ENCODE assay signal across 24 mouse cellular contexts in the genomic region with DNA sequence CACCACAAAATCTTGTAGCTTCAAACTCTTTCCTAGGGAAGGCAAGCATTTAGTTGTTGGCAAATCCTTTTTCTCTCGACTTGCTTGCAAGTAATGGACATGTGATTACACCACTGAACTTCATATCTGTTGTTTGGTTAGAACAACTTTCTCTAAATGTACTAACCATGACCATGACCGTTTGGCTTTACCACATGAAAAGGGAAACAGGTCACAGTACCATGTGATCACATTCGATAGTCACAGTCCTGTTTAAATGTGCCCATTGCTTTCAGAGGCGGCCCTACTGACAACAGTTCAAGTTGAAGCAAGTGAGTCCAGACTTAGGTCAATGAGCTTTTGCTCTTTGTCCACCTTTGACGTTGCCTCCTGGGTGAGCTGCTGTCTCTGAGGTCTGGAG.
"Had no signal": no experiment of that assay in that cellular context is flagged by ENCODE, and none has a peak within 500 bp of the region (broad histone marks: within the 10 kb centered on the region; RNA-seq: fewer than 3 reads in every experiment).

No protein-coding gene starts in this region.

- H3K27ac ChIP-seq: gastrocnemius, adult 2 months; heart, embryonic 10.5 days; hindbrain, embryonic 10.5 days; hindbrain, embryonic 12.5 days; hindbrain, embryonic 14.5 days; intestine, embryonic 15.5 days; layer of hippocampus, adult 2 months; left cerebral cortex, adult 2 months; limb, embryonic 10.5 days; limb, embryonic 12.5 days; liver, embryonic 12.5 days had no signal

- H3K4me2 ChIP-seq: heart, embryonic 12.5 days; hindbrain, embryonic 12.5 days; hindbrain, embryonic 14.5 days; intestine, embryonic 15.5 days; limb, embryonic 12.5 days; liver, embryonic 12.5 days had no signal

- H3K9me3 ChIP-seq: heart, embryonic 10.5 days; heart, embryonic 12.5 days; hindbrain, embryonic 10.5 days; hindbrain, embryonic 12.5 days; intestine, embryonic 15.5 days; limb, embryonic 10.5 days; limb, embryonic 12.5 days; liver, embryonic 12.5 days had no signal

- H3K4me3 ChIP-seq: gastrocnemius, adult 2 months; heart, embryonic 10.5 days; heart, embryonic 12.5 days; hindbrain, embryonic 10.5 days; hindbrain, embryonic 12.5 days; intestine, embryonic 15.5 days; layer of hippocampus, adult 2 months; left cerebral cortex, adult 2 months; limb, embryonic 10.5 days; limb, embryonic 12.5 days; liver, embryonic 12.5 days had no signal

- H3K9ac ChIP-seq: heart, embryonic 12.5 days; hindbrain, embryonic 12.5 days; hindbrain, embryonic 14.5 days; intestine, embryonic 15.5 days; limb, embryonic 12.5 days; liver, embryonic 12.5 days had no signal

- H3K4me1 ChIP-seq: heart, embryonic 10.5 days; heart, embryonic 12.5 days; hindbrain, embryonic 10.5 days; hindbrain, embryonic 12.5 days; intestine, embryonic 15.5 days; limb, embryonic 10.5 days; limb, embryonic 12.5 days; liver, embryonic 12.5 days had no signal

- DNase-seq: gastrocnemius, adult 2 months; gastrocnemius, postnatal 10 days; gastrocnemius, postnatal 25 days; heart, adult 18-20 months; heart, postnatal 10 days; heart, postnatal 4 days; kidney, adult 8-10 months; kidney, postnatal 10 days; kidney, postnatal 25 days; kidney, postnatal 4 days had no signal

- H3K36me3 ChIP-seq: heart, embryonic 10.5 days; heart, embryonic 12.5 days; hindbrain, embryonic 10.5 days; hindbrain, embryonic 12.5 days; intestine, embryonic 15.5 days; limb, embryonic 10.5 days; limb, embryonic 12.5 days; liver, embryonic 12.5 days had no signal

- H3K27me3 ChIP-seq: heart, embryonic 12.5 days; hindbrain, embryonic 12.5 days; intestine, embryonic 15.5 days; limb, embryonic 12.5 days; liver, embryonic 12.5 days had no signal

- ATAC-seq: hindbrain, embryonic 16.5 days; inflammation-experienced regulatory T-cells, adult 6 months; intestine, embryonic 15.5 days; intestine, postnatal 0 days; liver, embryonic 12.5 days had no signal
